Mouse (Mus musculus): Measurements from ENCODE around the gene Adap2.

- TF ChIP-seq TBP (conservative IDR thresholded peaks at IDR 0.05; ENCODE audit: low read depth, low read length): no peak
- no peak for TF ChIP-seq CTCF (conservative IDR thresholded peaks at IDR 0.05 in 1 of 2, IDR thresholded peaks at IDR 0.05 in 1 of 2; ENCODE audit: low read depth in 2 of 2, low read length in 2 of 2)
- no peak for TF ChIP-seq E2F4 (IDR thresholded peaks at IDR 0.05; ENCODE audit: insufficient replicate concordance, low read depth, low read length)
- TF ChIP-seq HCFC1 (IDR thresholded peaks at IDR 0.05; ENCODE audit: low read depth, low read length): no peak
Observed at GRCm38 (mm10) chr11:80184531-80185071, 30.7 kb downstream of the Adap2 start.

Data from CH12.LX (cell line).